Mouse (Mus musculus) midbrain, embryonic 14.5 days (tissue): ENCODE data around the gene Olfr1281. TPM values are rescaled to one million over a fixed set of nuclear protein-coding genes. Genes with fewer than 3 reads are reported as not detected.
"Not testable (repeated sequence)": the region's sequence is repeated elsewhere in the genome, so short reads cannot be mapped to it uniquely, and the experiment has no call there.

Experiments used
- ATAC-seq: fragments of 200-750 bp; cut with Nextera tagmentation; 2 replicates; pipeline ENCODE4 v1.8.0; 2017; ENCODE audit warnings: moderate number of reproducible peaks, moderate library complexity; ENCODE audit not compliant: low FRiP score, low TSS enrichment
- DNase-seq: peaks from one replicate; pipeline ENCODE4 v3.0.0-alpha.2; 2015
- H3K27ac ChIP-seq: fragments of 300-500 bp; sonication (generic); replicated peaks from 2 replicates; pipeline ENCODE4 v1.5.1; 2014; ENCODE audit warnings: mild to moderate bottlenecking, low read depth, low read length, moderate library complexity
- H3K27me3 ChIP-seq: fragments of 300-500 bp; sonication (generic); 2 replicates; pipeline ENCODE4 v1.6.1; 2014; ENCODE audit warnings: low read length, control low read depth, mixed read lengths; ENCODE audit not compliant: control insufficient read depth, insufficient read depth
- H3K36me3 ChIP-seq: fragments of 300-500 bp; sonication (generic); 2 replicates; pipeline ENCODE4 v1.6.1; 2014; ENCODE audit warnings: low read length, control low read depth; ENCODE audit not compliant: control insufficient read depth, insufficient read depth
- H3K4me1 ChIP-seq: fragments of 300-500 bp; sonication (generic); 2 replicates; pipeline ENCODE4 v1.6.1; 2014; ENCODE audit warnings: mild to moderate bottlenecking, antibody characterized with exemption, low read length, control low read depth; ENCODE audit not compliant: control insufficient read depth, insufficient read depth
- H3K4me2 ChIP-seq: fragments of 300-500 bp; sonication (generic); 2 replicates; pipeline ENCODE4 v1.6.1; 2014; ENCODE audit warnings: mild to moderate bottlenecking, low read length, moderate library complexity
- H3K4me3 ChIP-seq: fragments of 300-500 bp; sonication (generic); replicated peaks from 2 replicates; pipeline ENCODE4 v1.5.1; 2014; ENCODE audit warnings: low read depth, low read length
- H3K9ac ChIP-seq: fragments of 300-500 bp; sonication (generic); replicated peaks from 2 replicates; pipeline ENCODE4 v1.6.1; 2014; ENCODE audit warnings: mild to moderate bottlenecking, low read length, moderate library complexity
- H3K9me3 ChIP-seq: fragments of 300-500 bp; sonication (generic); 2 replicates; pipeline ENCODE4 v1.6.1; 2016; ENCODE audit warnings: low read length, control low read depth, mixed read lengths; ENCODE audit not compliant: control insufficient read depth
- WGBS: fragments of 180-500 bp; shearing (Covaris S2); extraction: QIAGEN DNeasy Blood & Tissue Kit; methylation state at CpG from one replicate; pipeline ENCODE4 v1.1.7; 2014; 5-methylcytosine and 5-hydroxymethylcytosine counted together
- polyA plus RNA-seq: library from polyadenylated mRNA; unstranded; fragments of >200 nt; fragmentation: Nextera tagmentation; extraction: Ambion mirVana; gene quantifications from 2 replicates; pipeline ENCODE4 v1.2.1, GENCODE M21; 2014

The Olfr1281 gene
- not detected in 2 replicates for polyA plus RNA-seq

- H3K36me3 ChIP-seq, result no peaks in the 10 kb centered on the region
- H3K9ac ChIP-seq, result no peak within 1 kb of the TSS
- no peak for DNase-seq
- H3K9me3 ChIP-seq, result no peaks in the 10 kb centered on the region
- H3K4me1 ChIP-seq, result no peaks in the 10 kb centered on the region
- no peak within 1 kb of the TSS for H3K4me2 ChIP-seq
- H3K27me3 ChIP-seq, result no peaks in the 10 kb centered on the region
- WGBS, result 72% methylated on average over 2 of the region's 2 CpGs
- H3K27ac ChIP-seq, result no peak within 1 kb of the TSS
- no peak for ATAC-seq
- no peak within 1 kb of the TSS for H3K4me3 ChIP-seq
These were observed at the start of gene Olfr1281 for GRCm38 (mm10) chr2:111326220-111326619. Olfr1281 (plus strand) TSS chr2:111326520.

- H3K9me3 ChIP-seq, result no peaks in the 10 kb centered on the region
- no peak for ATAC-seq
- no peak within 1 kb of the TSS for H3K27ac ChIP-seq
- no peak for DNase-seq
- H3K9ac ChIP-seq, result no peak within 1 kb of the TSS
- no peak within 1 kb of the TSS for H3K4me3 ChIP-seq
- H3K4me2 ChIP-seq, result no peak within 1 kb of the TSS
- no peaks in the 10 kb centered on the region for H3K36me3 ChIP-seq
- no peaks in the 10 kb centered on the region for H3K4me1 ChIP-seq
- no peaks in the 10 kb centered on the region for H3K27me3 ChIP-seq
These were observed 36.5 kb upstream of the Olfr1281 start, which contains the start of gene Olfr1278 for GRCm38 (mm10) chr2:111289836-111290235. Olfr1278 (plus strand) TSS chr2:111290136.

GRCm38 (mm10) chr2:111298541-111298940 is 27.8 kb upstream of the Olfr1281 start:
- ATAC-seq, result no peak; the same call in 1 of the 2 replicates
- no peak for DNase-seq
- H3K27ac ChIP-seq, result no peak overlapping the region
- H3K27me3 ChIP-seq, result no peaks in the 10 kb centered on the region
- H3K9ac ChIP-seq, result no peak overlapping the region
- no peak overlapping the region for H3K4me3 ChIP-seq
- H3K36me3 ChIP-seq, result no peaks in the 10 kb centered on the region
- no peaks in the 10 kb centered on the region for H3K4me1 ChIP-seq
- H3K4me2 ChIP-seq, result no peak overlapping the region
- H3K9me3 ChIP-seq, result no peaks in the 10 kb centered on the region

DNA sequence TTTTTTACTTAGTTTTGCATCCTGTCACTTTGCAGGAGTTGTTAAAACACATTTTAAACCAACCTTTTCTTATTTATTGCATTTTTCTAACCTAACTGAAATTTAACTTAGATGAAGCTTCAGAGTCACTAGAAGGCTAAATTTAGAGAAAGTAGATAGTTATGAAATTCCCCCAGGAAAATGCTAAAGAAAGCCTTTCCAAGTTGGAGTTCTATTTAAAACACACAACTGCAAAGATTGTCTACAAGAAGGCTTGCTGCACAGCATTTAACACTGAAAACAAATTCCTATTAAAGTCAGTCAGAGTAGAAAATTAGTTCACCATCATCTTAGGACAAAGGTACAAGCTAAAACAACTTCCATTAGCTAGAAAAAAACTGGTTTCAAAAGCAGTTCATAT is 25.9 kb upstream of the Olfr1281 start, which contains the start of gene Olfr1279:
TSS of gene Olfr1279 (plus strand) at position 262 of the 400 bp plus-strand sequence.
- DNase-seq (no peak), ATAC-seq (no peak)
- Histone ChIP-seq H3K4me1 (no peaks in the 10 kb centered on the region), H3K36me3 (no peaks in the 10 kb centered on the region), H3K4me2 (no peak within 1 kb of the TSS), H3K27me3 (no peaks in the 10 kb centered on the region), H3K27ac (no peak within 1 kb of the TSS), H3K9me3 (no peaks in the 10 kb centered on the region), H3K4me3 (no peak within 1 kb of the TSS), H3K9ac (no peak within 1 kb of the TSS)

DNA sequence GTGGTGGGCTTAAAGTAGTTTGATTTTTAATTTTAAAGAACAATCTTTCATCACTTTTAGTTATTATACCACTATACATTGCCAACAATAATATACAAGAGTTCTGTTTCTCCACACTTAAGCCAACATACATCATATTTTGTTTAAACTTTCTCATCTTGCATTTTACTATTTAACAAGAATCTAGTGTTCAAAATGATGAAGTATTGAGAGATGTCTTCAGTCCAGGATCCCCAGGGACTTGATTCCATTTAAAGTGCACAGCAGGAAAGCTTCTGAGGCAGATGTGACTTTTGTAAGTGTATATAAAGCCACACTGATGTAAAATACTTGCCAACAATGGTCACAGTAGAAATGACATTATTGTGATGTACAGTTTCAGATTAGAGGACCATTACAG is 12.6 kb upstream of the Olfr1281 start, which contains the start of gene Olfr1280:
TSS of gene Olfr1280 (plus strand) at position 301 of the 400 bp plus-strand sequence.
- Histone ChIP-seq H3K4me3 (no peak within 1 kb of the TSS), H3K4me1 (no peaks in the 10 kb centered on the region), H3K4me2 (no peak within 1 kb of the TSS), H3K9ac (no peak within 1 kb of the TSS), H3K27me3 (no peaks in the 10 kb centered on the region), H3K9me3 (no peaks in the 10 kb centered on the region), H3K27ac (no peak within 1 kb of the TSS), H3K36me3 (no peaks in the 10 kb centered on the region)
- no peak for DNase-seq
- no peak for ATAC-seq

- H3K27me3 ChIP-seq, H3K4me3 ChIP-seq, H3K4me1 ChIP-seq, H3K36me3 ChIP-seq, ATAC-seq, DNase-seq, H3K27ac ChIP-seq, H3K9ac ChIP-seq, H3K9me3 ChIP-seq, H3K4me2 ChIP-seq: not testable (repeated sequence)
- WGBS, result 93% methylated on average over 5 of the region's 5 CpGs
These were observed 7.4 kb downstream of the Olfr1281 start for GRCm38 (mm10) chr2:111333721-111334120.

DNA sequence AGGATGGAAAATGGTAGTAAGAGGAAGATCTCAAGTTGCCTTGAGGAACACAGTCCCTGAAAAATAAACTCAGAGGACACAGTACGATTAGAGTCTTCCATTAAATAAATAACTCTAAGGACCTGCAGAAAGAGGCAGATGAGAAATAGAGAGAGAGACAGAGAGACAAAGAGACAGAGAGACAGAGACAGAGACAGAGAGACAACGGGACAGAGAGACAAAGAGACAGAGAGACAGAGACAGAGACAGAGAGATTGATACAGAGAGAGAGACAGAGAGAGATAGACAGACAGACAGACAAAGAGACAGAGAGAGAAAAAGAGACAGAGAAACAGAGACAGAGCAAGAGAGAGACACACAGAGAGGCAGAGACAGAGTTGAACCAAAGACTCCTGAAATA is 9.7 kb downstream of the Olfr1281 start, which contains the start of gene Olfr1282:
TSS of gene Olfr1282 (minus strand) at position 101 of the 400 bp plus-strand sequence.
- H3K27ac ChIP-seq, result no peak within 1 kb of the TSS
- ATAC-seq (no peak), DNase-seq (no peak)
- no peak within 1 kb of the TSS for H3K4me3 ChIP-seq
- no peaks in the 10 kb centered on the region for H3K4me1 ChIP-seq
- H3K9ac ChIP-seq, result no peak within 1 kb of the TSS
- no peaks in the 10 kb centered on the region for H3K9me3 ChIP-seq
- H3K4me2 ChIP-seq, result no peak within 1 kb of the TSS
- whole genome bisulfite sequencing, result 73% methylated on average over 2 of the region's 2 CpGs
- no peaks in the 10 kb centered on the region for H3K36me3 ChIP-seq
- no peaks in the 10 kb centered on the region for H3K27me3 ChIP-seq

DNA sequence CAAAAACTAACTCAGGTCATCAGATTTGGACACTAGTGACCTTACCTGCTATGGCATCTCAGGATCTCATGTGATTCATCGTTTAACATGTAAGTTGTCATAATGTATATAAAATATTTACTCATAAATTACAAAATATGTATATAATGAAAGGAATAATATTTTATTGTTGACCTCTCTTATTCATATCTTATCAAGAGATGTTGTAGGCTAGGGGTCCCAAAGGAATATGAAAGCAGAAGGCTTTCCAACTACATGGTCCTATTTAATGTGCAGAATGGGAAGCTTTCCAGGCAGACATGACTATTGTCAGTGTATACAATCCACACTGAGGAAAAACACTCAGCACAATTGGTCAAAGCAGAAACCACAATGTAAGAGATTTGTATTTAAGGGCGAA is 40.2 kb downstream of the Olfr1281 start, which contains the start of gene Olfr1283:
TSS of gene Olfr1283 (plus strand) at position 301 of the 400 bp plus-strand sequence.
- Histone ChIP-seq H3K27ac (no peak within 1 kb of the TSS), H3K4me2 (no peak within 1 kb of the TSS), H3K4me1 (no peaks in the 10 kb centered on the region), H3K9me3 (no peaks in the 10 kb centered on the region), H3K4me3 (no peak within 1 kb of the TSS), H3K27me3 (no peaks in the 10 kb centered on the region), H3K36me3 (no peaks in the 10 kb centered on the region), H3K9ac (no peak within 1 kb of the TSS)
- DNase-seq, result no peak
- WGBS, result 79% methylated on average over 2 of the region's 2 CpGs
- ATAC-seq, result no peak

DNA sequence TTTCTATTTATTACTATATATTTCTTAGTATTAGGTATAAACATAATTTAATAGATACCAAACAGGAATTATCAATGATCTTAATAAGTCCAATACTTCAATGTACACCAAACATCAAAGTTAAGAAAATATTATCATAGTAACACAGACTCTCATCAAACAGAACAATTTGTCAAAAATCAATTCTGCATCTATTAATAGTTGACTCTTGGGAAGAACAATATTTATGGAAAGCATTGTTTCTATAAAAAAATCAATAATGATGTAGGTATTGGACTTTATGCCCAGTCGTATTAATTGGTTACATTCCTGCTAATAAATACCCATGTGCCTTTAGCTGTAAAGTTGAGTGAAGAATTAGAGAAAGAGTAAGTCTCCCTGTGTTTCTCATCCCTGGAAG is 48.9 kb downstream of the Olfr1281 start, which contains the start of gene Olfr1284:
TSS of gene Olfr1284 (plus strand) at position 301 of the 400 bp plus-strand sequence.
- H3K4me3 ChIP-seq, result no peak within 1 kb of the TSS
- no peak for ATAC-seq
- 91% methylated on average over 1 of the region's 1 CpGs for WGBS
- no peaks in the 10 kb centered on the region for H3K36me3 ChIP-seq
- DNase-seq, result no peak
- no peaks in the 10 kb centered on the region for H3K9me3 ChIP-seq
- H3K27me3 ChIP-seq, result no peaks in the 10 kb centered on the region
- no peak within 1 kb of the TSS for H3K4me2 ChIP-seq
- no peak within 1 kb of the TSS for H3K9ac ChIP-seq
- H3K4me1 ChIP-seq, result no peaks in the 10 kb centered on the region
- H3K27ac ChIP-seq, result no peak within 1 kb of the TSS
